Mouse (Mus musculus): ENCODE measurements around the gene Urb2.
"Not testable (repeated sequence)": the region's sequence is repeated elsewhere in the genome, so short reads cannot be mapped to it uniquely, and the experiment has no call there.

Urb2 gene

DNA sequence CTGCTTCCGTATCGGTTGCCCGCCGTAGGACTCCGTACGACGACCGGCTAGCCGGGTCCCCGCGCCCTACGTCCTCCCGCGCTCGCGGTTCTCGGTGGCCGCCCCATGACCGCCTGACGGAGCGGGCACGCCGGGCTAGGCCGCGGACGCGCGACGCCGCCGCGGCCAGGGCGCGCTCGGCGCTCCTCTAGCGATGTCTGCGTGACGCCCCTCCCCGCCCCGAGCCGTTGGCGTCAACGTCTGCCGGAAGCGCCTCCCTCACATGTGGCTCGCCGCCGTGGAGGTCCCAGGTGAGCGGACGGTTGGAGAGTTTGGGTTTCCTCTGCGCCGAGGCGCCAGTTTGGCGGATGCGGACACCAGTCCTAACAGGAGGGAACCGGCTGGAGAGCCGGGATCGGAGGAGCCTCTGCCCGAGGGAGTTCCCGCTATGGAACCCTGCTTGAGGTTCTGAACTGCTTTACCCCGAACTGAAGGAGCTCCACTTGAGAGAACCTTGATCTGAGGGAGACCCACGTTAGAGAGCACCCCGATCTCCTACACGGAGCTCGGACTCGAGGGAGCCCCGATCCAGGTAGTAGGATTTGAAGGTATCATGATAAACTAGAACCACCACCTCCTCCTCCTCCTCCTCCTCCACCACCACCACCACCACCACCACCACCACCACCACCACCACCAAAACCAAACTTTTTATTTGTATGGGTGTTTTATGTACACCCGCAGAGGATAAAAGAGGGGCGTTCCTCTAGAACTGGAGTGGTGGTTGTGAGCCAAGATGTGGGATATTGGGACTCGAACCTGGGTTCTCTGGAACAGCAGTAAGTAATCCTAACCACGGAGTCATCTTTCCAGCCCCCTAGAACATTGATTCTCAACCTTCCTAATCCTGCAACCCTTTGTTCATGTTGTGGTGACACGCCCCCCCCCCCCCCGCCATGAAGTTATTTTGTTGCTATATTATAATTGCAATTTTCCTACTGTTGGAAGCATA is at the start of gene Urb2, which contains the start of gene Taf5l:
Gene Urb2 (plus strand): TSS at position 272 of the 991 bp plus-strand sequence.
Gene Taf5l (minus strand): TSS at position 161 of the 991 bp plus-strand sequence.
- DNase-seq: peak; percentile 91

GRCm38 (mm10) chr8:123973495-123973894 is 47.8 kb upstream of the Urb2 start:
- DNase-seq: peak; percentile 79

DNA sequence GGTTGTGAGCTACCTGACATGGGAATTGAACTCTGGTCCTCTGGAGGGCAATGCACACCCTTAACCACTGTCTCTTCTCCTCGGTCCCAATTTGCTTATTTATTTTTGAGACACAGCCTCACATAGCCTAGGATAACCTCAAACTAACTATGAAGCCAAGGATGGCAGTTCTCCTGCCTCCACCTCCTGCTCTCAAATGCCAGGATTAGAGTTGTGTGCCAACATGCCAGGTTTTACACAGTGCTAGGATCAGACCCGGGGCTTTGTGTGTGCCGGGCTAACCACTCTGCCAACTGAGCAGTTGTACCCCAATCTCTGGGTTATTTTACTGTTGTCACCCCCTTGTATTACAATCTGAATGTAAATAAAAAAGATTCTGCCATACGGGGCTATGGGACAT is 43.8 kb upstream of the Urb2 start:
- DNase-seq: no peak

- no peak for DNase-seq
Measured at GRCm38 (mm10) chr8:123978166-123978838, 43.0 kb upstream of the Urb2 start.

GRCm38 (mm10) chr8:123978926-123979325 is 42.4 kb upstream of the Urb2 start:
- no peak for DNase-seq

GRCm38 (mm10) chr8:123980239-123980638 is 41.1 kb upstream of the Urb2 start:
- no peak for DNase-seq

DNA sequence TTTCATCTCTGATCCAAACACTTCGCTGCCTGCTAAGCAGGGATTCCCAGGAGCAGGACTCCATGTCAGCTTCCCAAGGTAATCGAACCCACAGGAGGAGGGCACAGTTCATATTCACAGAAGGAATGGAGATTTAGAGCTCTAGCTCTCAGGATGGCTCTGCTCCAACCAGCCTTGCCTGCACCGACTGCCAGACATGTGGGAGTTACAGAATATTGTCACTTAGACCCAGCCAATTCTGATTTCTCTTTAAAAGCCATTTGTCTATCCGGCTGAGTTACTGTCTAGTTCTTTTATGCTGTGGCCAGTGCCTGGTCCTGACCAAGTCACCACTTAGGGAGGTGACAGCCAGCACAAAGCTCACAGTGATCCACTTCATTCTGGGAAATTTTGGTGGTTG is 39.6 kb upstream of the Urb2 start:
- DNase-seq: no peak

DNA sequence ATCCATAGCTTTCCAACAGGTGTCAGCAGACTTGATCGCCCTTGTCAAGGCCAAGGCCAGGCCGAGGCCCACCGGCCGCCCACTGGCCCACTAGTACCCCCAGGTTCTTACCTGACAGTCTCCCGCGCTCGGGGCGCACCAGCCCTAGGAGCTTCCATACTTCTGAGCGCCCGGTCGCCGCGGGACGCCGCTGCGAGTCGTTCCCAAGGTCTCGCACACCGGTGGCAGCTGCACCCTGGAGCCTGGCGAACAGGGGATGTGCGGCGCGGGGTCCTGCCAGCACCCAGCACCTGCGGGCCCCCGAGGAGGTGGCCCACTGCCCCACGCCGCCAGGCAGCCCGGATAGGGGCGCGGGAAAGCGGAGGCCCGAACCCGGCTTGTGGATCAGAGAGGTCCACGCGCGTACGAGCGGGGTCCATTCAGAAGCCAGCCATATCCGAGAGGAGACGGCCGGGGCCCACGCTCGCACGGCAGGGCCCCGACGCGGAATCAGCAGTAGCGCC is 39.0 kb upstream of the Urb2 start:
- peak; percentile 34 for DNase-seq

DNA sequence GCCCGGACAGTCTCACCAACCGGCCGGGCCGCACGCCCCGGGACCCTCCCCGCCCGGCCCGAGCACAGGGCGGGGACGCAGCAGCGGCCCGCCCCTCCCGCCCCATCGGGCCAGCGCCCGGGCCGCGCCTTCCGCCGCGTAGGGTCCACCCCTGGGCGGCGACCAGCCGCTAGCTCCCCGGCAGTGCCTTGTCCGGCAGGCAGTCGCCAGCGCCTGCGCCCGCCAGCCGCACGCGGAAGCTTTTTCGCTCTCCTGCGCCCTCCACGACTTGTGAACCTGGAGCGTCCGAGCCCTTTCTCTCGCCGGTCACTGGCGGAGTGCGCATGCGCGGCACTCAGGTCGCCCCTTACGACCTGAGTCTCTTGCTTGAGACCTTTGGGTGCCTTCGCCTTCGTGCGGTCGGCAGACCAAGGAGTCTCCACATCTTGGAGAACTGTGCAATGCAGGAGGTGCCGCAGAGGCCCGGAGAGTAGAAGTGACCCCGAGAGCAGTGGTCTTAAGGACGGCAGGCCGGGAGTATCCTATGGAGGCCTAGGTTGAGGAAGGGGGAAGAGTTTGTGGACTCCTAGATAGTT is 38.4 kb upstream of the Urb2 start, which contains the start of gene Abcb10:
Gene Abcb10 (minus strand): TSS at position 297 of the 575 bp plus-strand sequence.
- DNase-seq: peak; percentile 96

DNA sequence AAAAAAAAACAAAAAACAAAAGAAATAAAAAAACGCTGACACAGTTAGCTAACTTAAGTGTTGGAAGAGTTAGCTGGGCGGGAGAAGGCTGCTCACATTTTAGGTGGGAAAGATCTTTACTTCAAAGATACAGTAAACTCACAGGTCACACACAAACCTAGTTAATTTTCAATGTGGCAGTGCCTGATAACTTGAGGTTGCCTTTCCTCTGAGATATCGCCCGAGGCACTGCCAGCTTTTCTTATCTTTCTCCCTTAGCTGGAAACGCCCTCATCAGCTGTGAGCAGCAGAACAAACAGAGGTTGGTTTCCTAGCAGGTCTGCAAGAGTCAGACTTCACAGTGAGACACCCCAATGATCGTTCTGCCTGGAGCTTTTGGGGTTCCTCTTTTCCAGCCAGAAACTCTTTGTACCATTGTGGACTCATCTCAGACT is 32.7 kb upstream of the Urb2 start:
- DNase-seq: no peak

DNA sequence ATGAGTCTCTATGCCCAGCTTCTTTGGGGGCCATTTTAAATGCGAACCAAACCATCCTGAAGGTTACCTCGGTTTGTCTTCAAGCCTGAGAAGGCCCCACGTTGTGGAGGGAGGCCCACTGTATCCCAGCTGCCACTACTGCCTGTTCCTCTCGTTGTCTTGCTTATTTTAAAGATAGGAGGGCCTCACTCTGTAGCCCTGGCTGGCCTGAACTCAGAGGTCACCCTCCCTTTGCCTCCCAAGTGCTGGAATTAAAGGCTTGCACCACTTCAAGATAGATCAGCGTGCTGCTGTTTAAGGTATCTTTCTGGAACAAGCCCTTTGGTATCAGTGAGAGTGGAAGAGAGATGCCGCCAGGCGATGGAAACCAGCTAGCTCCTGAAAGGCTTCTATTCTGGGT is 32.2 kb upstream of the Urb2 start:
- DNase-seq: no peak

- no peak for DNase-seq
Measured at GRCm38 (mm10) chr8:123990277-123991049, 30.8 kb upstream of the Urb2 start.

DNA sequence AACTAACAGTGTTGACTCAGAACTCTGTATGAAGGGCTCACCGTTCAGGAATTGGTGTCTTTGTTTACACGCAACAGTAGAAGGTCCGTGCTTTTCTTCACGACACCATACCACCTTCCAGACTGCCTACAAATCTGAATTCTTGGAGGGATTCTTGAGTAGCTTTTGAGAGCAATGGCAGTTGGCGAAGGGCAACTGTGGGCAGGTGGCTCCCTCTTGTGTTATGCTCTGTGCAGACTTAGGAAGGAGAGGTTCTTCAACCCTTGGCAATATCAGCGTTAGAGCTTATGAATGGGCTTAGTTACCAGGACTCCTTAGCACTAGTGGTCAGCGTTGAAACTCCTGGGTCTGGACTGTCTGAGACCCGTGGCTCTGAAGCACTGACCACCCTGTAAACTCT is 28.7 kb upstream of the Urb2 start:
- peak; percentile 21 for DNase-seq

- DNase-seq: no peak
Measured at GRCm38 (mm10) chr8:123993597-123993996, 27.7 kb upstream of the Urb2 start.

- no peak for DNase-seq
Measured at GRCm38 (mm10) chr8:123993997-123994396, 27.3 kb upstream of the Urb2 start.

DNA sequence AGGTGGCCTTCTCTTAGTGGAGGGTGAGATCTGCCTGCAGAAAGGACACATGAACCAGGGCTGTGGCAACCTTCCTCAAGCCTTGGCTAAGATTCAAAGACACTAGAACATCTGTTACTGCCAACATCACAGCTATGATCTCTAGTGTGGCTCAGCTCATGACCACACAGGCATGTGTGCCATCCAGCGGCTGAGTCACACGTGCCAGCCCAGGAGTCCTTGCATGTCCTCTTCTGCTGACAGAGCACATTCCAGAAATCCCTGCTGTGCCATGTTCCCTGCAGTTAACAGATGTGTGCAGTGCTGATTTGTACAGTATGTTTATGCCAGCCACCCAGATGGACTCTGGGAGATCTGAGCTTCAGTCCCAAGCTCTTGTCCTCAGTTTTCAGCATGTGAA is 21.7 kb upstream of the Urb2 start:
- no peak for DNase-seq

- no peak for DNase-seq
Measured at GRCm38 (mm10) chr8:124002546-124003108, 18.7 kb upstream of the Urb2 start.

- DNase-seq: no peak
Measured at GRCm38 (mm10) chr8:124007829-124008228, 13.5 kb upstream of the Urb2 start.

GRCm38 (mm10) chr8:124011580-124011979 is 9.7 kb upstream of the Urb2 start:
- DNase-seq: no peak

- DNase-seq: no peak
Measured at GRCm38 (mm10) chr8:124011989-124012586, 9.2 kb upstream of the Urb2 start.

DNA sequence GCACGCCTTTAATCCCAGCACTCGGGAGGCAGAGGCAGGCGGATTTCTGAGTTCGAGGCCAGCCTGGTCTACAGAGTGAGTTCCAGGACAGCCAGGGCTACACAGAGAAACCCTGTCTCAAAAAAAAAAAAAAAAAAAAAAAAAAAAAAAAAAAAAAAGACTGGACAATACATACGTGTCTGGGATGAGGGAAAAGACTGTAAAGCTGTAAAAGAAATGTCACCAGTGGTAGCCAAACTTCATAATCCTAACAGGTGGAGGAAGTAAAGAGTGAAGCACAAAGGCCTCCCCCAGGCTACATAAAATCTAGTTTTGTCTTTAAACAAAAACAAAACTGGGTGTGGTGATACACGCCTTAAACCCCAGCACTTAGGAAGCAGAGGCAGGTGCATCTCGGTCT is 7.0 kb upstream of the Urb2 start:
- DNase-seq: not testable (repeated sequence)

GRCm38 (mm10) chr8:124014751-124015150 is 6.6 kb upstream of the Urb2 start:
- DNase-seq: no peak

All from kidney, adult 9 months (tissue).